Mouse (Mus musculus) heart, embryonic 11.5 days (tissue): ENCODE measurements around the gene Sept10. TPM values are rescaled to one million over a fixed set of nuclear protein-coding genes. Genes with fewer than 3 reads are reported as not detected.

Experiments used
- ATAC-seq: fragments of 200-750 bp; cut with Nextera tagmentation; replicated peaks from 2 replicates; pipeline ENCODE4 v1.8.0; 2017; ENCODE audit warnings: moderate library complexity; ENCODE audit not compliant: insufficient number of reproducible peaks, low FRiP score, low TSS enrichment
- H3K27ac ChIP-seq: fragments of 300-500 bp; sonication (generic); 2 replicates; pipeline ENCODE4 v1.5.1; 2014; ENCODE audit warnings: mild to moderate bottlenecking, low read depth, low read length
- H3K27me3 ChIP-seq: fragments of 300-500 bp; sonication (generic); 2 replicates; pipeline ENCODE4 v1.6.1; 2014; ENCODE audit warnings: mild to moderate bottlenecking, low read length, mixed read lengths; ENCODE audit not compliant: control insufficient read depth, insufficient read depth
- H3K36me3 ChIP-seq: fragments of 300-500 bp; sonication (generic); 2 replicates; pipeline ENCODE4 v1.6.1; 2014; ENCODE audit warnings: mild to moderate bottlenecking, low read length, moderate library complexity, mixed read lengths; ENCODE audit not compliant: control insufficient read depth, insufficient read depth
- H3K4me1 ChIP-seq: fragments of 300-500 bp; sonication (generic); 2 replicates; pipeline ENCODE4 v1.6.1; 2014; ENCODE audit warnings: low read length; ENCODE audit not compliant: control insufficient read depth, insufficient read depth
- H3K4me2 ChIP-seq: fragments of 300-500 bp; sonication (generic); 2 replicates; pipeline ENCODE4 v1.6.1; 2014; ENCODE audit warnings: mild to moderate bottlenecking, moderate library complexity
- H3K4me3 ChIP-seq: fragments of 300-500 bp; sonication (generic); 2 replicates; pipeline ENCODE4 v1.5.1; 2014; ENCODE audit warnings: low read depth, low read length
- H3K9ac ChIP-seq: fragments of 300-500 bp; sonication (generic); 2 replicates; pipeline ENCODE4 v1.6.1; 2014; ENCODE audit warnings: mild to moderate bottlenecking, low read depth, low read length, moderate library complexity
- H3K9me3 ChIP-seq: fragments of 300-500 bp; sonication (generic); replicated peaks from 2 replicates; pipeline ENCODE4 v1.6.1; 2016; ENCODE audit warnings: low read length; ENCODE audit not compliant: control insufficient read depth
- WGBS: fragments of 180-500 bp; shearing (Covaris S2); extraction: QIAGEN DNeasy Blood & Tissue Kit; methylation state at CpG from one replicate; pipeline ENCODE4 v1.1.7; 2014; ENCODE audit not compliant: insufficient replicate concordance; 5-methylcytosine and 5-hydroxymethylcytosine counted together
- polyA plus RNA-seq: library from polyadenylated mRNA; unstranded; fragments of >200 nt; fragmentation: Nextera tagmentation; extraction: Ambion mirVana; gene quantifications from 2 replicates; pipeline ENCODE4 v1.2.1, GENCODE M21; 2014

The Sept10 gene
- polyA plus RNA-seq, 1 experiment from 2014 or later, result 40.3 TPM

DNA sequence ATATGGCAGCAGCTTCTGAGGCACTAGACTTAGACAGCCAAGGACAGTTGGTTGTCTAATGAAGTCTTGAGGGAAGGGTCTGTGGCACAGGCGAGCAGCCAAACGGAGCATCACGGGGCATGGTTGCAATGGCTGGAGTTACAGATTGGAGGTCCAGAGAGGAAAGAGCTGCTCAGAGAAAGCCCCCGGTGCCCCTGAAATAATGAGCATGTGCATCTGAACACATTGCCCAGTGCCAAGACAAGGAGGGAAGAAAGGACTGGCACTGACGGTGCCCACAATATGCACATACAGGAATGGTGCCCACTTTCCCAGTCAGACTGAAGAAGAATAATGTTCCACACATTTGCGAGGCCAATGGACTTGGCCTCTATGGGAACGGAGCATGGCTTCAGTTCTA lies 129.7 kb downstream of the Sept10 start:
- Histone ChIP-seq H3K27me3 (no peaks in the 10 kb centered on the region), H3K9me3 (no peaks in the 10 kb centered on the region), H3K27ac (no peak overlapping the region), H3K4me3 (no peak overlapping the region), H3K9ac (no peak overlapping the region), H3K4me2 (no peak overlapping the region), H3K36me3 (no peaks in the 10 kb centered on the region), H3K4me1 (no peaks in the 10 kb centered on the region)
- 94% methylated on average over 7 of the region's 7 CpGs for WGBS
- ATAC-seq, result no peak

Other genes starting within 250 kb of the Sept10 start
- gene Sowahc, start 106 bp upstream of the Sept10 start, polyA plus RNA-seq, result 2.0 and 3.1 TPM in 2 replicates
- 54.8 and 66.1 TPM in 2 replicates for gene P4ha1, start 101.4 kb upstream of the Sept10 start, polyA plus RNA-seq
- 11.3 and 12.2 TPM in 2 replicates for gene Gm10273, start 173.8 kb upstream of the Sept10 start, polyA plus RNA-seq
- 1.5 and 1.8 TPM in 2 replicates for gene Pla2g12b, start 181.8 kb upstream of the Sept10 start, polyA plus RNA-seq
- gene Oit3, start 219.9 kb upstream of the Sept10 start, polyA plus RNA-seq, result 5.1 and 5.5 TPM in 2 replicates